Mouse (Mus musculus) liver, postnatal 0 days (tissue): ENCODE measurements around the gene Slc35c2. TPM values are rescaled to one million over a fixed set of nuclear protein-coding genes. Genes with fewer than 3 reads are reported as not detected.

Experiments
- ATAC-seq: fragments of 200-750 bp; cut with Nextera tagmentation; 2 replicates; pipeline ENCODE4 v1.8.0; 2017; ENCODE audit warnings: mild to moderate bottlenecking, moderate library complexity
- DNase-seq: peaks from one replicate; pipeline ENCODE4 v3.0.0-alpha.2; 2016
- H3K27ac ChIP-seq: fragments of 300-500 bp; sonication (generic); 2 replicates; pipeline ENCODE4 v1.5.1; 2014; ENCODE audit warnings: antibody characterized with exemption, moderate library complexity, mild to moderate bottlenecking, low read depth
- H3K27me3 ChIP-seq: fragments of 300-500 bp; sonication (generic); 2 replicates; pipeline ENCODE4 v1.6.1; 2014; ENCODE audit warnings: low read length, control low read depth, mixed read lengths; ENCODE audit not compliant: insufficient read depth
- H3K36me3 ChIP-seq: fragments of 300-500 bp; sonication (generic); replicated peaks from 2 replicates; pipeline ENCODE4 v1.6.1; 2014; ENCODE audit warnings: mild to moderate bottlenecking, control low read depth, low read length, moderate library complexity, mixed read lengths; ENCODE audit not compliant: insufficient read depth
- H3K4me1 ChIP-seq: fragments of 300-500 bp; sonication (generic); 2 replicates; pipeline ENCODE4 v1.6.1; 2014; ENCODE audit warnings: antibody characterized with exemption, mild to moderate bottlenecking, control low read depth; ENCODE audit not compliant: insufficient read depth
- H3K4me2 ChIP-seq: fragments of 300-500 bp; sonication (generic); 2 replicates; pipeline ENCODE4 v1.6.1; 2014; ENCODE audit warnings: low read depth, mild to moderate bottlenecking, low read length, moderate library complexity, mixed read lengths
- H3K4me3 ChIP-seq: fragments of 300-500 bp; sonication (generic); 2 replicates; pipeline ENCODE4 v1.5.1; 2014; ENCODE audit warnings: low read depth, low read length
- H3K9ac ChIP-seq: fragments of 300-500 bp; sonication (generic); replicated peaks from 2 replicates; pipeline ENCODE4 v1.6.1; 2014; ENCODE audit warnings: mild to moderate bottlenecking, moderate library complexity
- H3K9me3 ChIP-seq: fragments of 300-500 bp; sonication (generic); 2 replicates; pipeline ENCODE4 v1.6.1; 2016; ENCODE audit warnings: mild to moderate bottlenecking, control low read depth, low read length, mixed read lengths
- CTCF ChIP-seq: sonication (generic); IDR thresholded peaks from 2 replicates; pipeline ENCODE4 v1.5.1; 2016; ENCODE audit warnings: antibody characterized with exemption, low read depth
- EP300 ChIP-seq: IDR thresholded peaks from 2 replicates; pipeline ENCODE4 v1.6.1; 2016; ENCODE audit warnings: antibody characterized with exemption, low read depth, mild to moderate bottlenecking
- WGBS: fragments of 180-500 bp; shearing (Covaris S2); extraction: QIAGEN DNeasy Blood & Tissue Kit; methylation state at CpG from one replicate; pipeline ENCODE4 v1.1.7; 2014; ENCODE audit not compliant: insufficient replicate concordance; 5-methylcytosine and 5-hydroxymethylcytosine counted together
- polyA plus RNA-seq: library from polyadenylated mRNA; unstranded; fragments of >200 nt; fragmentation: Nextera tagmentation; extraction: Ambion mirVana; gene quantifications from 2 replicates; pipeline ENCODE4 v1.2.1, GENCODE M21; 2015

Slc35c2 gene
- polyA plus RNA-seq: 29.3 and 30.5 TPM in 2 replicates

GRCm38 (mm10) chr2:165287202-165287984 is at the start of gene Slc35c2:
Gene Slc35c2 (minus strand): TSS chr2:165287869.
- 2% methylated on average over 49 of the region's 49 CpGs for WGBS
- Histone ChIP-seq H3K4me1 (peaks cover 30% of the 10 kb centered on the region), H3K27ac (peak within 1 kb of the TSS; percentile 85), H3K9ac (peak within 1 kb of the TSS; percentile 70), H3K4me2 (peak within 1 kb of the TSS; percentile 96), H3K27me3 (no peaks in the 10 kb centered on the region), H3K4me3 (peak within 1 kb of the TSS; percentile 73), H3K36me3 (peaks cover 20% of the 10 kb centered on the region), H3K9me3 (no peaks in the 10 kb centered on the region)
- ATAC-seq (peak; percentile 81), DNase-seq (peak; percentile 92)
- peak; percentile 36 for TF ChIP-seq CTCF
- no peak for TF ChIP-seq EP300

GRCm38 (mm10) chr2:165337191-165337590 is 49.5 kb upstream of the Slc35c2 start:
- peak; percentile 47; the same call in 1 of the 2 replicates for ATAC-seq

GRCm38 (mm10) chr2:165332610-165333210 is 45.0 kb upstream of the Slc35c2 start:
- Histone ChIP-seq H3K4me1 (peaks cover 20% of the 10 kb centered on the region), H3K9ac (no peak overlapping the region), H3K4me3 (no peak overlapping the region), H3K4me2 (0 out of 2 replicates have a peak overlapping the region, but pooled peaks have one; percentile 26), H3K36me3 (no peaks in the 10 kb centered on the region), H3K9me3 (no peaks in the 10 kb centered on the region), H3K27ac (peak overlapping the region; percentile 48; the same call in 1 of the 2 replicates), H3K27me3 (no peaks in the 10 kb centered on the region)
- ATAC-seq (peak; percentile 32; the same call in 1 of the 2 replicates), DNase-seq (peak; percentile 38)
- WGBS: 32% methylated on average over 14 of the region's 14 CpGs
- no peak for TF ChIP-seq EP300
- no peak for TF ChIP-seq CTCF

More at GRCm38 (mm10) chr2:165337191-165337590, 49.5 kb upstream of the Slc35c2 start:
- no peak overlapping the region for H3K4me2 ChIP-seq
- H3K4me3 ChIP-seq: no peak overlapping the region
- 34% methylated on average over 3 of the region's 3 CpGs for WGBS
- H3K4me1 ChIP-seq: 0 out of 2 replicates have a peak, but pooled peaks cover 2% of the 10 kb centered on the region
- no peaks in the 10 kb centered on the region for H3K9me3 ChIP-seq
- peak; percentile 77 for DNase-seq
- TF ChIP-seq EP300 (no peak), CTCF (peak; percentile 77)
- H3K9ac ChIP-seq: no peak overlapping the region
- H3K27me3 ChIP-seq: no peaks in the 10 kb centered on the region
- no peaks in the 10 kb centered on the region for H3K36me3 ChIP-seq
- H3K27ac ChIP-seq: no peak overlapping the region

- DNase-seq (no peak), ATAC-seq (no peak)
- no peak overlapping the region for H3K4me3 ChIP-seq
- H3K9me3 ChIP-seq: no peaks in the 10 kb centered on the region
- H3K9ac ChIP-seq: no peak overlapping the region
- no peak overlapping the region for H3K4me2 ChIP-seq
- WGBS: 5% methylated on average over 3 of the region's 3 CpGs
- H3K4me1 ChIP-seq: peaks cover 38% of the 10 kb centered on the region
- TF ChIP-seq EP300 (no peak), CTCF (no peak)
- no peaks in the 10 kb centered on the region for H3K27me3 ChIP-seq
- no peaks in the 10 kb centered on the region for H3K36me3 ChIP-seq
- H3K27ac ChIP-seq: no peak overlapping the region; the same call in 1 of the 2 replicates
Measured at GRCm38 (mm10) chr2:165329703-165330102, 42.0 kb upstream of the Slc35c2 start.

- H3K27me3 ChIP-seq: no peaks in the 10 kb centered on the region
- H3K9ac ChIP-seq: no peak overlapping the region
- peaks cover 46% of the 10 kb centered on the region for H3K4me1 ChIP-seq
- H3K4me2 ChIP-seq: no peak overlapping the region
- H3K4me3 ChIP-seq: no peak overlapping the region
- no peaks in the 10 kb centered on the region for H3K9me3 ChIP-seq
- no peaks in the 10 kb centered on the region for H3K36me3 ChIP-seq
- TF ChIP-seq EP300 (no peak), CTCF (no peak)
- 70% methylated on average over 5 of the region's 5 CpGs for WGBS
- H3K27ac ChIP-seq: no peak overlapping the region
- no peak for ATAC-seq
- no peak for DNase-seq
Measured at GRCm38 (mm10) chr2:165328746-165329145, 41.1 kb upstream of the Slc35c2 start.

- peaks cover 55% of the 10 kb centered on the region for H3K4me1 ChIP-seq
- DNase-seq (no peak), ATAC-seq (no peak)
- no peak overlapping the region for H3K4me3 ChIP-seq
- H3K36me3 ChIP-seq: no peaks in the 10 kb centered on the region
- H3K9ac ChIP-seq: no peak overlapping the region
- TF ChIP-seq EP300: no peak
- 55% methylated on average over 7 of the region's 7 CpGs for WGBS
- H3K4me2 ChIP-seq: peak overlapping the region; percentile 78
- H3K27me3 ChIP-seq: no peaks in the 10 kb centered on the region
- no peak overlapping the region for H3K27ac ChIP-seq
- H3K9me3 ChIP-seq: no peaks in the 10 kb centered on the region
Measured at GRCm38 (mm10) chr2:165327386-165327785, 39.7 kb upstream of the Slc35c2 start.
